Mouse (Mus musculus) CH12.LX (cell line): ENCODE measurements around the gene Tmem129.

Experiments
- BHLHE40 ChIP-seq: IDR thresholded peaks from 2 replicates; pipeline ENCODE4 v1.6.1; 2011; ENCODE audit warnings: mild to moderate bottlenecking, low read depth, low read length, improper control_type of control experiment
- CHD1 ChIP-seq: IDR thresholded peaks from 2 replicates; pipeline ENCODE4 v1.6.1; 2012; ENCODE audit warnings: low read depth, low read length, improper control_type of control experiment, inconsistent platforms
- CTCF ChIP-seq, 2 experiments: IDR thresholded peaks in 1 of 2; conservative IDR thresholded peaks in 1 of 2; 2 replicates each; pipeline ENCODE4 v1.5.1; 2011 to 2012; ENCODE audit warnings: low read depth in 2 of 2, low read length in 2 of 2, improper control_type of control experiment in 1 of 2, inconsistent platforms in 1 of 2, mild to moderate bottlenecking in 1 of 2, moderate library complexity in 1 of 2
- HCFC1 ChIP-seq: IDR thresholded peaks from 2 replicates; pipeline ENCODE4 v1.6.1; 2012; ENCODE audit warnings: low read depth, mild to moderate bottlenecking, inconsistent platforms, low read length, improper control_type of control experiment
- JUN ChIP-seq: IDR thresholded peaks from 2 replicates; pipeline ENCODE4 v1.6.1; 2011; ENCODE audit warnings: low read depth, mild to moderate bottlenecking, low read length, improper control_type of control experiment, moderate library complexity; ENCODE audit not compliant: insufficient read depth
- KAT2A ChIP-seq: IDR thresholded peaks from 2 replicates; pipeline ENCODE4 v1.6.1; 2012; ENCODE audit warnings: low read length, improper control_type of control experiment, inconsistent platforms; ENCODE audit not compliant: insufficient replicate concordance
- MAFK ChIP-seq: IDR thresholded peaks from 2 replicates; pipeline ENCODE4 v1.6.1; 2011; ENCODE audit warnings: low read length, improper control_type of control experiment; ENCODE audit not compliant: insufficient replicate concordance
- MAX ChIP-seq: IDR thresholded peaks from 2 replicates; pipeline ENCODE4 v1.6.1; 2011; ENCODE audit warnings: low read length, improper control_type of control experiment
- MAZ ChIP-seq: IDR thresholded peaks from 2 replicates; pipeline ENCODE4 v1.6.1; 2012; ENCODE audit warnings: low read depth, mild to moderate bottlenecking, inconsistent platforms, low read length, improper control_type of control experiment, moderate library complexity
- MXI1 ChIP-seq: IDR thresholded peaks from 2 replicates; pipeline ENCODE4 v1.6.1; 2011; ENCODE audit warnings: mild to moderate bottlenecking, low read depth, low read length, improper control_type of control experiment
- POLR2A ChIP-seq: IDR thresholded peaks from 2 replicates; pipeline ENCODE4 v1.6.1; 2011; ENCODE audit warnings: low read depth, mild to moderate bottlenecking, improper control_type of control experiment, low read length
- RCOR1 ChIP-seq: conservative IDR thresholded peaks from 2 replicates; pipeline ENCODE4 v1.6.1; 2012; ENCODE audit warnings: low read depth, mild to moderate bottlenecking, inconsistent platforms, low read length, improper control_type of control experiment
- USF2 ChIP-seq: conservative IDR thresholded peaks from 2 replicates; pipeline ENCODE4 v1.6.1; 2011; ENCODE audit warnings: low read depth, low read length, improper control_type of control experiment
- ZKSCAN1 ChIP-seq: IDR thresholded peaks from 2 replicates; pipeline ENCODE4 v1.6.1; 2012; ENCODE audit warnings: low read depth, inconsistent platforms, low read length, improper control_type of control experiment, borderline replicate concordance

DNA sequence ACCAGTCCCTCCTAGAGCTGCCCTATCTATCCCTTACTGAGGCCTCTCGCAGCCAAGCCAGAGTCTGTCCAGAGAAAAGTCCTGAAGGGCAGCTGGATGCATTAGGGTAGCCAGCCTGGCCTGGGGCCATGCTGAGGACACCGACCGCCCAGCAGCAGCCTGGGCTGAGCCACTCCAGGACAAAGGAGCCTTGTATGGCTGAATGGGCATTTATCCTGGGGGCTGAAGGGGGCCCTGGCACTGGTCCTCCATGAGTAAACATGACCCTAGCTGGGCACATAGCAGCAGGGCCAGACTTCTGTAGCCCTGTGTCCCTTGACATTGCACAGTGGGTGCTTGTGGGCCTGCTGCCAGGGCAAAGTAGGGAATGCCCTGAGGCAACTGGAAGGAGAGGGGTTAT is 16.2 kb upstream of the Tmem129 start:
- TF ChIP-seq POLR2A (no peak), RCOR1 (no peak), CTCF (conservative IDR thresholded peaks at IDR 0.05 in 1 of 2, IDR thresholded peaks at IDR 0.05 in 1 of 2; ENCODE audit: low read depth in 2 of 2, low read length in 2 of 2) (no peak), CHD1 (no peak), MXI1 (no peak), MAZ (no peak), HCFC1 (no peak), MAFK (no peak), MAX (no peak), JUN (no peak), ZKSCAN1 (no peak), USF2 (no peak), BHLHE40 (no peak), KAT2A (no peak)
